ENCODE assay signal across 8 mouse cellular contexts in genomic region chr6:112197445-112197844, GRCm38 (mm10).
DNase-seq lines count a peak whose midpoint lies in the region; ATAC-seq lines count a peak whose summit lies in the region.

No protein-coding gene starts in this region.

- peak; percentile 48 for ATAC-seq in inflammation-experienced regulatory T-cells, adult 6 months
- no peak for ATAC-seq in erythroid progenitor cell, adult 5-6 weeks (replicated peaks; ENCODE audit: low FRiP score, poor library complexity, severe bottlenecking)

- intact Hi-C loops in gastrocnemius, postnatal 14 days (cut with DNase I; ENCODE audit: low total_unique reads) = no loop called here

- DNase-seq in adrenal gland, adult 2 months = peak; percentile 78
- peak; percentile 93 for DNase-seq in embryo, embryonic 10 days (ENCODE audit: low spot score)
- peak; percentile 80 for DNase-seq in gastrocnemius, postnatal 14 days
- peak; percentile 60 to 84 for DNase-seq in left cerebral cortex, adult 8-10 months (ENCODE audit: low spot score in 2 of 2)
- peak; percentile 88 for DNase-seq in mesoderm, embryonic 11.5 days (ENCODE audit: low read depth, low spot score)
- peak; percentile 86 for DNase-seq in right cerebral cortex, postnatal 4 days
